Mouse (Mus musculus) C2C12 (cell line): ENCODE measurements around the gene Acta2. TPM values are rescaled to one million over a fixed set of nuclear protein-coding genes. Genes with fewer than 3 reads are reported as not detected.

Experiments
- H3K27me3 ChIP-seq: one replicate; pipeline ENCODE4 v1.6.1; 2011; ENCODE audit not compliant: control insufficient read depth, insufficient read depth, insufficient read length
- H3K36me3 ChIP-seq: one replicate; pipeline ENCODE4 v1.6.1; 2011; ENCODE audit not compliant: control insufficient read depth, insufficient read depth
- H3K4me3 ChIP-seq: one replicate; pipeline ENCODE4 v1.5.1; 2011; ENCODE audit warnings: mild to moderate bottlenecking, control low read depth; ENCODE audit not compliant: poor library complexity, insufficient read depth, severe bottlenecking
- H3K79me2 ChIP-seq: one replicate; pipeline ENCODE4 v1.6.1; 2011; ENCODE audit not compliant: control insufficient read depth, insufficient read depth
- H3K79me3 ChIP-seq: one replicate; pipeline ENCODE4 v1.6.1; 2011; ENCODE audit warnings: low read depth, control low read depth
- H3ac ChIP-seq: one replicate; pipeline ENCODE3; 2011; ENCODE audit warnings: low read depth; ENCODE audit not compliant: control insufficient read depth, insufficient read length
- CEBPB ChIP-seq: IDR thresholded peaks from one replicate; pipeline ENCODE4 v1.6.1; 2011; ENCODE audit warnings: low read depth, mild to moderate bottlenecking, control low read depth, moderate library complexity
- CTCF ChIP-seq: IDR thresholded peaks from one replicate; pipeline ENCODE4 v1.5.1; 2011; ENCODE audit not compliant: control insufficient read depth, insufficient read depth, insufficient read length
- FOSL1 ChIP-seq: IDR thresholded peaks from one replicate; pipeline ENCODE4 v1.8.0; 2011; ENCODE audit warnings: mild to moderate bottlenecking, low read length; ENCODE audit not compliant: poor library complexity, insufficient read depth, severe bottlenecking
- MAX ChIP-seq: IDR thresholded peaks from one replicate; pipeline ENCODE4 v1.6.1; 2011; ENCODE audit warnings: mild to moderate bottlenecking, control low read depth
- MYOD1 ChIP-seq: IDR thresholded peaks from one replicate; pipeline ENCODE4 v1.6.1; 2011; ENCODE audit warnings: low read depth; ENCODE audit not compliant: control insufficient read depth, insufficient read length
- MYOG ChIP-seq: IDR thresholded peaks from one replicate; pipeline ENCODE4 v1.6.1; 2011; ENCODE audit not compliant: control insufficient read depth, insufficient read length; ENCODE audit errors: extremely low read depth
- USF1 ChIP-seq: IDR thresholded peaks from one replicate; pipeline ENCODE4 v1.6.1; 2011; ENCODE audit warnings: low read depth, mild to moderate bottlenecking, control low read depth, moderate library complexity
- polyA plus RNA-seq: library from polyadenylated mRNA; unstranded; fragments of >200 nt; fragmentation: generic; extraction: Trizol; gene quantifications from one replicate; pipeline ENCODE4 v1.2.1, GENCODE M21; 2012; ENCODE audit warnings: missing spikeins

Gene Acta2
- polyA plus RNA-seq, 1 experiment, result 1,987 TPM

- no peaks in the 10 kb centered on the region for H3K27me3 ChIP-seq
- peaks cover 63% of the 10 kb centered on the region for H3K36me3 ChIP-seq
- no peaks in the 10 kb centered on the region for H3K79me3 ChIP-seq
- no peaks in the 10 kb centered on the region for H3K79me2 ChIP-seq
- no peak overlapping the region for H3ac ChIP-seq
- no peak for TF ChIP-seq CTCF
- no peak overlapping the region for H3K4me3 ChIP-seq
Observed at GRCm38 (mm10) chr19:34237746-34238145, 17.6 kb downstream of the Acta2 start.

GRCm38 (mm10) chr19:34236049-34236448 lies 19.3 kb downstream of the Acta2 start:
- Histone ChIP-seq H3K27me3 (no peaks in the 10 kb centered on the region), H3ac (no peak overlapping the region), H3K36me3 (peaks cover 62% of the 10 kb centered on the region), H3K4me3 (no peak overlapping the region), H3K79me2 (no peaks in the 10 kb centered on the region), H3K79me3 (no peaks in the 10 kb centered on the region)
- TF ChIP-seq CEBPB (no peak), MYOG (no peak), MYOD1 (no peak), FOSL1 (no peak), CTCF (no peak)

- no peak for TF ChIP-seq MYOD1
- no peak for TF ChIP-seq MAX
- TF ChIP-seq FOSL1, result no peak
- no peak overlapping the region for H3ac ChIP-seq
- H3K79me2 ChIP-seq, result no peaks in the 10 kb centered on the region
- no peaks in the 10 kb centered on the region for H3K27me3 ChIP-seq
- H3K79me3 ChIP-seq, result no peaks in the 10 kb centered on the region
- H3K4me3 ChIP-seq, result no peak overlapping the region
- H3K36me3 ChIP-seq, result peaks cover 55% of the 10 kb centered on the region
Observed at GRCm38 (mm10) chr19:34233944-34234343, 21.4 kb downstream of the Acta2 start.

- TF ChIP-seq USF1 (no peak), MYOG (no peak), FOSL1 (no peak)
- Histone ChIP-seq H3K36me3 (peaks cover 42% of the 10 kb centered on the region), H3K79me3 (no peaks in the 10 kb centered on the region), H3ac (no peak overlapping the region), H3K4me3 (no peak overlapping the region), H3K79me2 (no peaks in the 10 kb centered on the region), H3K27me3 (no peaks in the 10 kb centered on the region)
Observed at GRCm38 (mm10) chr19:34232326-34232725, 23.1 kb downstream of the Acta2 start.

GRCm38 (mm10) chr19:34231596-34231995 lies 23.8 kb downstream of the Acta2 start:
- Histone ChIP-seq H3K4me3 (no peak overlapping the region), H3ac (no peak overlapping the region), H3K79me3 (no peaks in the 10 kb centered on the region), H3K79me2 (no peaks in the 10 kb centered on the region), H3K27me3 (no peaks in the 10 kb centered on the region), H3K36me3 (peaks cover 42% of the 10 kb centered on the region)
- TF ChIP-seq CEBPB (no peak), CTCF (no peak), FOSL1 (no peak), MYOD1 (no peak), USF1 (no peak), MAX (no peak), MYOG (no peak)

- peaks cover 22% of the 10 kb centered on the region for H3K36me3 ChIP-seq
- no peak overlapping the region for H3ac ChIP-seq
- H3K4me3 ChIP-seq, result no peak overlapping the region
- H3K79me2 ChIP-seq, result peaks cover 7% of the 10 kb centered on the region
- TF ChIP-seq CEBPB (no peak), MYOD1 (no peak), FOSL1 (no peak), CTCF (no peak), USF1 (no peak), MYOG (no peak), MAX (no peak)
- H3K79me3 ChIP-seq, result no peaks in the 10 kb centered on the region
- no peaks in the 10 kb centered on the region for H3K27me3 ChIP-seq
Observed at GRCm38 (mm10) chr19:34222805-34223204, 32.6 kb downstream of the Acta2 start.
